Comparison of ENCODE assay signal across 8 mouse cellular contexts in genomic region chr2:181692304-181692703, GRCm38 (mm10). TPM values are rescaled to one million over a fixed set of nuclear protein-coding genes. Genes with fewer than 3 reads are reported as not detected.
DNase-seq lines count a peak whose midpoint lies in the region; ATAC-seq and TF ChIP-seq lines count a peak whose summit lies in the region.

No protein-coding gene starts in this region.

- H3K4me1 ChIP-seq in kidney, embryonic 16.5 days (ENCODE audit: insufficient read depth, low read length) = peaks cover 15% of the 10 kb centered on the region
- no peaks in the 10 kb centered on the region for H3K4me1 ChIP-seq in kidney, adult 2 months (ENCODE audit: control insufficient read depth, insufficient read depth, low read length)
- H3K4me1 ChIP-seq in embryonic facial prominence, embryonic 13.5 days = peaks cover 28% of the 10 kb centered on the region
- peaks cover 13% of the 10 kb centered on the region for H3K4me1 ChIP-seq in intestine, embryonic 16.5 days (ENCODE audit: control insufficient read depth, insufficient read depth, low read length)
- H3K4me1 ChIP-seq in midbrain, embryonic 16.5 days (ENCODE audit: control insufficient read depth, insufficient read depth, low read length) = peaks cover 18% of the 10 kb centered on the region

- 95% methylated on average over 3 of the region's 3 CpGs for WGBS in kidney, embryonic 16.5 days
- 91% methylated on average over 3 of the region's 3 CpGs for WGBS in kidney, adult 2 months
- WGBS in embryonic facial prominence, embryonic 13.5 days = 83% methylated on average over 3 of the region's 3 CpGs
- WGBS in intestine, embryonic 16.5 days = 93% methylated on average over 3 of the region's 3 CpGs
- 94% methylated on average over 3 of the region's 3 CpGs for WGBS in midbrain, embryonic 16.5 days

- no peak for DNase-seq in kidney, adult 2 months
- DNase-seq in ovary, postnatal 36 days (ENCODE audit: low spot score) = no peak
- DNase-seq in c-Kit-positive CD71-positive TER-119-positive erythroid progenitor cells, embryonic 14.5 days (ENCODE audit: low spot score) = no peak
- no peak for DNase-seq in right cerebral cortex, postnatal 25 days

- TF ChIP-seq CTCF in kidney, adult 2 months (conservative IDR thresholded peaks at IDR 0.05; ENCODE audit: insufficient read depth, insufficient read length, low read depth, low read length) = no peak

- H3K9ac ChIP-seq in kidney, embryonic 16.5 days (replicated peaks; ENCODE audit: low read length) = peak overlapping the region; percentile 81; the same call in 1 of the 2 replicates
- H3K9ac ChIP-seq in embryonic facial prominence, embryonic 13.5 days = peak overlapping the region; percentile 86; the same call in 1 of the 2 replicates
- no peak overlapping the region for H3K9ac ChIP-seq in intestine, embryonic 16.5 days (ENCODE audit: low read depth, low read length)
- no peak overlapping the region; the same call in 1 of the 2 replicates for H3K9ac ChIP-seq in midbrain, embryonic 16.5 days (ENCODE audit: low read depth, low read length)

- no peak overlapping the region for H3K27ac ChIP-seq in kidney, embryonic 16.5 days (ENCODE audit: low read length)
- no peak overlapping the region for H3K27ac ChIP-seq in kidney, adult 2 months (ENCODE audit: insufficient read depth, low read depth, low read length)
- no peak overlapping the region for H3K27ac ChIP-seq in embryonic facial prominence, embryonic 13.5 days
- H3K27ac ChIP-seq in intestine, embryonic 16.5 days (ENCODE audit: low read length) = no peak overlapping the region
- H3K27ac ChIP-seq in midbrain, embryonic 16.5 days (ENCODE audit: low read length) = no peak overlapping the region

- no peaks in the 10 kb centered on the region for H3K27me3 ChIP-seq in kidney, embryonic 16.5 days (ENCODE audit: insufficient read depth, low read length)
- H3K27me3 ChIP-seq in kidney, adult 2 months (replicated peaks; ENCODE audit: control insufficient read depth, insufficient read depth, low read length) = no peaks in the 10 kb centered on the region
- H3K27me3 ChIP-seq in embryonic facial prominence, embryonic 13.5 days = no peaks in the 10 kb centered on the region; the same call in 1 of the 2 replicates
- H3K27me3 ChIP-seq in intestine, embryonic 16.5 days (replicated peaks; ENCODE audit: control insufficient read depth, insufficient read depth, low read length) = no peaks in the 10 kb centered on the region
- H3K27me3 ChIP-seq in midbrain, embryonic 16.5 days (ENCODE audit: control insufficient read depth, insufficient read depth, low read depth, low read length) = no peaks in the 10 kb centered on the region

- peaks cover 19% of the 10 kb centered on the region; the same call in 1 of the 2 replicates for H3K36me3 ChIP-seq in kidney, embryonic 16.5 days (ENCODE audit: insufficient read depth, low read length)
- H3K36me3 ChIP-seq in kidney, adult 2 months (ENCODE audit: control insufficient read depth, insufficient read depth, low read length) = no peaks in the 10 kb centered on the region
- H3K36me3 ChIP-seq in embryonic facial prominence, embryonic 13.5 days = peaks cover 30% of the 10 kb centered on the region
- peaks cover 7% of the 10 kb centered on the region; the same call in 1 of the 2 replicates for H3K36me3 ChIP-seq in intestine, embryonic 16.5 days (ENCODE audit: control insufficient read depth, insufficient read depth, low read length)
- peaks cover 4% of the 10 kb centered on the region for H3K36me3 ChIP-seq in midbrain, embryonic 16.5 days (ENCODE audit: control insufficient read depth, insufficient read depth, low read length)

- TF ChIP-seq POLR2A in kidney, adult 2 months (IDR thresholded peaks at IDR 0.05; ENCODE audit: low read depth, low read length) = no peak

- no peak overlapping the region for H3K4me3 ChIP-seq in kidney, embryonic 16.5 days (ENCODE audit: low read length)
- no peak overlapping the region for H3K4me3 ChIP-seq in kidney, adult 2 months (ENCODE audit: insufficient read depth, low read depth, low read length)
- H3K4me3 ChIP-seq in embryonic facial prominence, embryonic 13.5 days = peak overlapping the region; percentile 73
- peak overlapping the region; percentile 74; the same call in 1 of the 2 replicates for H3K4me3 ChIP-seq in intestine, embryonic 16.5 days (ENCODE audit: low read length)
- H3K4me3 ChIP-seq in midbrain, embryonic 16.5 days (ENCODE audit: low read depth, low read length) = peak overlapping the region; percentile 69; the same call in 1 of the 2 replicates

- peak overlapping the region; percentile 96; the same call in 1 of the 2 replicates for H3K4me2 ChIP-seq in kidney, embryonic 16.5 days (replicated peaks; ENCODE audit: low read depth, low read length)
- peak overlapping the region; percentile 91 for H3K4me2 ChIP-seq in embryonic facial prominence, embryonic 13.5 days
- H3K4me2 ChIP-seq in intestine, embryonic 16.5 days (ENCODE audit: low read depth, low read length) = peak overlapping the region; percentile 95; the same call in 1 of the 2 replicates
- peak overlapping the region; percentile 80 for H3K4me2 ChIP-seq in midbrain, embryonic 16.5 days (ENCODE audit: low read length)

- H3K9me3 ChIP-seq in kidney, embryonic 16.5 days (ENCODE audit: low read length) = no peaks in the 10 kb centered on the region
- no peaks in the 10 kb centered on the region for H3K9me3 ChIP-seq in embryonic facial prominence, embryonic 13.5 days
- H3K9me3 ChIP-seq in intestine, embryonic 16.5 days (ENCODE audit: control insufficient read depth, low read length) = no peaks in the 10 kb centered on the region
- H3K9me3 ChIP-seq in midbrain, embryonic 16.5 days (replicated peaks; ENCODE audit: control insufficient read depth, low read length, poor library complexity, severe bottlenecking) = no peaks in the 10 kb centered on the region

- ATAC-seq in kidney, embryonic 16.5 days (ENCODE audit: low FRiP score, low TSS enrichment) = no peak
- no peak for ATAC-seq in embryonic facial prominence, embryonic 13.5 days (ENCODE audit: insufficient number of reproducible peaks, insufficient read depth, low FRiP score, low TSS enrichment, low read depth)
- no peak for ATAC-seq in intestine, embryonic 16.5 days
- ATAC-seq in midbrain, embryonic 16.5 days = no peak

RNA-seq across cellular contexts. Expression of gene Rgs19, which starts 1.5 kb away (rescaled TPM):
- 67.7 and 72.1 TPM in 2 replicates for polyA plus RNA-seq in kidney, embryonic 16.5 days (2015; fragmentation: Nextera tagmentation; extraction: Ambion mirVana)
- polyA plus RNA-seq in kidney, adult 2 months (2012; rRNA removed) = 21.5 and 24.0 TPM in 2 replicates
- polyA plus RNA-seq in embryonic facial prominence, embryonic 13.5 days (2015; fragmentation: Nextera tagmentation; extraction: Ambion mirVana) = 83.5 and 86.1 TPM in 2 replicates
- polyA plus RNA-seq in intestine, embryonic 16.5 days (2015; fragmentation: Nextera tagmentation; extraction: Ambion mirVana) = 36.1 and 39.6 TPM in 2 replicates
- 60.8 and 65.1 TPM in 2 replicates for polyA plus RNA-seq in midbrain, embryonic 16.5 days (2015; fragmentation: Nextera tagmentation; extraction: Ambion mirVana)

RNA-seq across cellular contexts. Expression of gene Lkaaear1, which starts 5.9 kb away (rescaled TPM):
- not detected in 2 replicates for polyA plus RNA-seq in kidney, embryonic 16.5 days (2015; fragmentation: Nextera tagmentation; extraction: Ambion mirVana)
- not detected in 2 replicates for polyA plus RNA-seq in kidney, adult 2 months (2012; rRNA removed)
- not detected in 2 replicates for polyA plus RNA-seq in embryonic facial prominence, embryonic 13.5 days (2015; fragmentation: Nextera tagmentation; extraction: Ambion mirVana)
- not detected in 2 replicates for polyA plus RNA-seq in intestine, embryonic 16.5 days (2015; fragmentation: Nextera tagmentation; extraction: Ambion mirVana)
- not detected in 2 replicates for polyA plus RNA-seq in midbrain, embryonic 16.5 days (2015; fragmentation: Nextera tagmentation; extraction: Ambion mirVana)

RNA-seq across cellular contexts. Expression of gene Tcea2, which starts 12.2 kb away (rescaled TPM):
- polyA plus RNA-seq in kidney, embryonic 16.5 days (2015; fragmentation: Nextera tagmentation; extraction: Ambion mirVana) = 29.3 and 29.9 TPM in 2 replicates
- polyA plus RNA-seq in kidney, adult 2 months (2012; rRNA removed) = 19.2 and 19.5 TPM in 2 replicates
- polyA plus RNA-seq in embryonic facial prominence, embryonic 13.5 days (2015; fragmentation: Nextera tagmentation; extraction: Ambion mirVana) = 30.4 and 33.0 TPM in 2 replicates
- polyA plus RNA-seq in intestine, embryonic 16.5 days (2015; fragmentation: Nextera tagmentation; extraction: Ambion mirVana) = 15.1 and 16.4 TPM in 2 replicates
- polyA plus RNA-seq in midbrain, embryonic 16.5 days (2015; fragmentation: Nextera tagmentation; extraction: Ambion mirVana) = 58.2 and 59.2 TPM in 2 replicates

RNA-seq across cellular contexts. Expression of gene Sox18, which starts 20.9 kb away (rescaled TPM):
- 61.6 and 65.2 TPM in 2 replicates for polyA plus RNA-seq in kidney, embryonic 16.5 days (2015; fragmentation: Nextera tagmentation; extraction: Ambion mirVana)
- 53.9 and 59.0 TPM in 2 replicates for polyA plus RNA-seq in kidney, adult 2 months (2012; rRNA removed)
- polyA plus RNA-seq in embryonic facial prominence, embryonic 13.5 days (2015; fragmentation: Nextera tagmentation; extraction: Ambion mirVana) = 88.3 and 92.4 TPM in 2 replicates
- 28.9 and 30.1 TPM in 2 replicates for polyA plus RNA-seq in intestine, embryonic 16.5 days (2015; fragmentation: Nextera tagmentation; extraction: Ambion mirVana)
- polyA plus RNA-seq in midbrain, embryonic 16.5 days (2015; fragmentation: Nextera tagmentation; extraction: Ambion mirVana) = 14.6 and 15.7 TPM in 2 replicates

RNA-seq across cellular contexts. Expression of gene Oprl1, which starts 22.5 kb away (rescaled TPM):
- polyA plus RNA-seq in kidney, embryonic 16.5 days (2015; fragmentation: Nextera tagmentation; extraction: Ambion mirVana) = 0.50 and 0.67 TPM in 2 replicates
- 0.12 and 0.27 TPM in 2 replicates for polyA plus RNA-seq in kidney, adult 2 months (2012; rRNA removed)
- polyA plus RNA-seq in embryonic facial prominence, embryonic 13.5 days (2015; fragmentation: Nextera tagmentation; extraction: Ambion mirVana) = 2.0 and 2.1 TPM in 2 replicates
- polyA plus RNA-seq in intestine, embryonic 16.5 days (2015; fragmentation: Nextera tagmentation; extraction: Ambion mirVana) = 1.2 and 1.7 TPM in 2 replicates
- 103 and 111 TPM in 2 replicates for polyA plus RNA-seq in midbrain, embryonic 16.5 days (2015; fragmentation: Nextera tagmentation; extraction: Ambion mirVana)

Comparison
In these comparisons a context has a peak if more than half of its experiments do, and no peak if none do; other contexts are left out.
1. H3K4me3 ChIP-seq: peak in embryonic facial prominence, embryonic 13.5 days (single experiment), intestine, embryonic 16.5 days (single experiment) and midbrain, embryonic 16.5 days (single experiment); none in kidney, embryonic 16.5 days (single experiment) and kidney, adult 2 months (single experiment).
2. H3K9ac ChIP-seq: peak in kidney, embryonic 16.5 days (single experiment) and embryonic facial prominence, embryonic 13.5 days (single experiment); none in intestine, embryonic 16.5 days (single experiment) and midbrain, embryonic 16.5 days (single experiment).
3. Peak in every context shown above with its lines, with median percentiles within 50 percentile points of each other: H3K4me2 ChIP-seq.